Mouse (Mus musculus) heart, embryonic 16.5 days (tissue): ENCODE measurements around the gene Six6. TPM values are rescaled to one million over a fixed set of nuclear protein-coding genes. Genes with fewer than 3 reads are reported as not detected.

Experiments used
- ATAC-seq: fragments of 200-750 bp; cut with Nextera tagmentation; replicated peaks from 2 replicates; pipeline ENCODE4 v1.8.0; 2017; ENCODE audit warnings: moderate number of reproducible peaks; ENCODE audit not compliant: insufficient read depth, low FRiP score; ENCODE audit errors: extremely low read depth
- H3K27ac ChIP-seq: fragments of 300-500 bp; sonication (generic); 2 replicates; pipeline ENCODE4 v1.5.1; 2014; ENCODE audit warnings: mild to moderate bottlenecking, low read length, control low read depth, moderate library complexity
- H3K27me3 ChIP-seq: fragments of 300-500 bp; sonication (generic); 2 replicates; pipeline ENCODE4 v1.6.1; 2014; ENCODE audit warnings: low read length, mixed read lengths; ENCODE audit not compliant: control insufficient read depth, insufficient read depth
- H3K36me3 ChIP-seq: fragments of 300-500 bp; sonication (generic); 2 replicates; pipeline ENCODE4 v1.6.1; 2014; ENCODE audit not compliant: control insufficient read depth, insufficient read depth
- H3K4me1 ChIP-seq: fragments of 300-500 bp; sonication (generic); 2 replicates; pipeline ENCODE4 v1.6.1; 2014; ENCODE audit warnings: low read length, mixed read lengths; ENCODE audit not compliant: control insufficient read depth, insufficient read depth
- H3K4me2 ChIP-seq: fragments of 300-500 bp; sonication (generic); 2 replicates; pipeline ENCODE4 v1.6.1; 2014; ENCODE audit warnings: low read depth, mild to moderate bottlenecking, control low read depth, low read length
- H3K4me3 ChIP-seq: fragments of 300-500 bp; sonication (generic); 2 replicates; pipeline ENCODE4 v1.5.1; 2014; ENCODE audit warnings: mild to moderate bottlenecking, control low read depth, low read length
- H3K9ac ChIP-seq: fragments of 300-500 bp; sonication (generic); 2 replicates; pipeline ENCODE4 v1.6.1; 2014; ENCODE audit warnings: low read length, control low read depth
- H3K9me3 ChIP-seq: fragments of 300-500 bp; sonication (generic); replicated peaks from 2 replicates; pipeline ENCODE4 v1.6.1; 2016; ENCODE audit warnings: low read length; ENCODE audit not compliant: control insufficient read depth
- WGBS: fragments of 180-500 bp; shearing (Covaris S2); extraction: QIAGEN DNeasy Blood & Tissue Kit; methylation state at CpG from one replicate; pipeline ENCODE4 v1.1.7; 2014; 5-methylcytosine and 5-hydroxymethylcytosine counted together
- polyA plus RNA-seq: library from polyadenylated mRNA; unstranded; fragments of >200 nt; fragmentation: Nextera tagmentation; extraction: Ambion mirVana; gene quantifications from 2 replicates; pipeline ENCODE4 v1.2.1, GENCODE M21; 2015

The Six6 gene
- polyA plus RNA-seq, 1 experiment from 2014 or later: not detected

DNA sequence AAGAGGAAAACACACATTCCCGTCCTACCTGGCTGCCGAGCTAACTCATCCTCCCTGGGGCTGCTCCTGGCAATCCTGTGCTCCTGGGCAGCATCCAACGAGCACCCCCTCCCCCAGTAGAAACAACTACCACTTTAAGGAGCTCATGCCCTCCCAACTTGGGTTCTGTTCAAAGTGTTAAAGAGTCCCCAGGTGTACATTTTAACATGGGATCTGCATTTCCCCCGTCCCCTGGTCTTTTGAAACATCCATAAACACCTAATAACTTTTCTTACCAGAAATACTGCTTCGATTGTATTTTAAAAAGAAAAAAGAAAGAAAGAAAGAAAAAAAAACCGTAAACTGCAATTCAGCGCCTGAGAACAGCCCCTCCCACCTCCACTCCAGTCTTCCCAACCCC is 36.5 kb downstream of the Six6 start:
- H3K4me1 ChIP-seq: peaks cover 5% of the 10 kb centered on the region; the same call in 1 of the 2 replicates
- WGBS: 5% methylated on average over 7 of the region's 7 CpGs
- H3K27ac ChIP-seq: no peak overlapping the region
- H3K4me2 ChIP-seq: peak overlapping the region; percentile 76
- ATAC-seq: no peak
- H3K36me3 ChIP-seq: no peaks in the 10 kb centered on the region
- H3K4me3 ChIP-seq: peak overlapping the region; percentile 49
- H3K27me3 ChIP-seq: no peaks in the 10 kb centered on the region; the same call in 1 of the 2 replicates
- peak overlapping the region; percentile 49 for H3K9ac ChIP-seq
- H3K9me3 ChIP-seq: no peaks in the 10 kb centered on the region

DNA sequence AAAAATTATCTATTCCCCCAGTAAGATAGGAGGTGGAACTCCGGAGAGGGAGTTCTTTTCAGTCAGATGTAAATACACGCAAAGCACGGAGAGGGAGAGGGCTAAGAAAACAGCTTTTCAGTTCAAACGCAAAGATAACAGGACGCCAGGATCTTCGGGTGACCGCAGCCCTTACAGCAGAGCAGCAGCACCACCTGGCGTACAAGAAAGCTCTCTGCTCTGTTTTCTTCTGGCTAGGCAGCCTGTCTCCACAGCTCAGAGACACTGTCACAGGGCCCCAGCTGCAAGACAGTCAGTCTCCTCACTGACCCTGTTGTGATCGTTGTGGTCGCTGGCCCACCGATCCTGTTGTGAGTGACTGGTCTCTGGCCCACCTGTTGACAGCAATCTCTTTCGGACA is 37.0 kb downstream of the Six6 start:
- peak overlapping the region; percentile 76 for H3K4me2 ChIP-seq
- peak overlapping the region; percentile 49 for H3K4me3 ChIP-seq
- H3K9me3 ChIP-seq: no peaks in the 10 kb centered on the region
- no peak overlapping the region for H3K27ac ChIP-seq
- ATAC-seq: peak; percentile 79; the same call in 1 of the 2 replicates
- H3K9ac ChIP-seq: peak overlapping the region; percentile 49
- H3K27me3 ChIP-seq: no peaks in the 10 kb centered on the region; the same call in 1 of the 2 replicates
- 1% methylated on average over 12 of the region's 12 CpGs for whole genome bisulfite sequencing
- peaks cover 5% of the 10 kb centered on the region; the same call in 1 of the 2 replicates for H3K4me1 ChIP-seq
- H3K36me3 ChIP-seq: no peaks in the 10 kb centered on the region

DNA sequence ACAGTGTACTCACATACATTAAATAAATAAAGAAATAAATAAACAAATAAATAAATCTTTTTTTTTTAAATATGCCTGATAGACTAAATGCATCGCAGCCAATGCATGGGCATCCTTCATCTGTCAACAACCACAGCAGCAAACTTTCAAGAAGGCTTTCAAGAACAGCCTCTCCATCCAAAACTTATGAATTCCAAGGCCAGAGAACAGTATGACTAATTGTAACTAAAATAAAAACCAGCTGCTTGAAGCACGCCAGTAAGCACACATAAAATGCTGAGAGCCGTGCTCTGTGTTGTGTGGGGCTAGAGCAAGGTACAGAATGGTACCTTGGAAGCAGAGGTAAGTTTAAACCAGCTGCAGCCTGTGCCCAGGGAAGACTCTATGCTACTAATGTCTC is 38.2 kb downstream of the Six6 start:
- Histone ChIP-seq H3K9me3 (no peaks in the 10 kb centered on the region), H3K9ac (no peak overlapping the region), H3K27ac (no peak overlapping the region), H3K4me1 (peaks cover 8% of the 10 kb centered on the region; the same call in 1 of the 2 replicates), H3K27me3 (no peaks in the 10 kb centered on the region; the same call in 1 of the 2 replicates), H3K36me3 (no peaks in the 10 kb centered on the region), H3K4me2 (no peak overlapping the region), H3K4me3 (no peak overlapping the region)
- WGBS: 66% methylated on average over 3 of the region's 3 CpGs
- no peak for ATAC-seq

DNA sequence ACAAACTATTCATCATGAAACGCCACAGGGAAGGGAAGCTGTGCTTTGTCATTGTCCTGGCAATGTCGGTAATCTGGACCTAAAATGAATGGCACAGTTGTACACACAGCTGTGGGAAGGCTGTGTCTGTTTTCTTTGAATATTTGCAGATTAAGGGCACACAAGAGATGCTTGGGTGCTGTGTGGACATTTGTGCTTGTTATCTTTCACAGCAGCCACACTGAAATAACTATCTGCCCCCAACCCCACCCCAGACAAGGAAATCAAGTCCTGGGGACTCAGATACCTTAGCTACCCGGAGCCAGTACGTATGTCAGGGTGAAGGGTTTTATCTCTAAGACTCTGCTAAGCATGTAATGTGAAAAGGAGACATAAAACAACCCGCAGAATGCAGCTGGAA is 39.5 kb downstream of the Six6 start:
- Histone ChIP-seq H3K4me1 (peaks cover 8% of the 10 kb centered on the region; the same call in 1 of the 2 replicates), H3K4me2 (no peak overlapping the region), H3K27ac (no peak overlapping the region), H3K9me3 (no peaks in the 10 kb centered on the region; the same call in 1 of the 2 replicates), H3K9ac (no peak overlapping the region), H3K36me3 (no peaks in the 10 kb centered on the region), H3K4me3 (no peak overlapping the region), H3K27me3 (no peaks in the 10 kb centered on the region)
- ATAC-seq: no peak
- 50% methylated on average over 5 of the region's 5 CpGs for WGBS

DNA sequence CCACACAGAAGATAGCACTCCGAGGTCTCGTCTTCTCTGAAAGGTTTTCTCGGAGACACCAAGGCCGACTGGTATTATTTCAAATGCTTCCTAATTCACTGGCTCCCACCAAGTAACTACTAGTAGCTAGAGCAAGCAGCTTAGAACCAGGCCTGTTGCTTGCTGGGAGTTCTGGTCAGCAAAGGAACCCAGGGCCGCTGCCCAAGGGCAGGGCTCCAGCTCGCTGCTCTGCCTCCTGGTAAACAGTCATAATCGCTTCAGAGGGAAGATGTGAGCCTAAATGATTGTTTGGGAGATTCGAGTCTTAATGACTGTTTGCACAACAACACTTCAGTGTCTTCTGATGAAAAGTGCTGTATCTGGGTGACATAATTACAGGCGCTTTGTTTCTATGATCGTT is 42.9 kb downstream of the Six6 start:
- Histone ChIP-seq H3K27ac (peak overlapping the region; percentile 62), H3K4me2 (no peak overlapping the region), H3K27me3 (no peaks in the 10 kb centered on the region), H3K4me1 (0 out of 2 replicates have a peak, but pooled peaks cover 3% of the 10 kb centered on the region), H3K36me3 (no peaks in the 10 kb centered on the region), H3K9me3 (peaks cover 2% of the 10 kb centered on the region; the same call in 1 of the 2 replicates), H3K9ac (no peak overlapping the region), H3K4me3 (no peak overlapping the region)
- no peak for ATAC-seq
- 79% methylated on average over 10 of the region's 10 CpGs for WGBS

DNA sequence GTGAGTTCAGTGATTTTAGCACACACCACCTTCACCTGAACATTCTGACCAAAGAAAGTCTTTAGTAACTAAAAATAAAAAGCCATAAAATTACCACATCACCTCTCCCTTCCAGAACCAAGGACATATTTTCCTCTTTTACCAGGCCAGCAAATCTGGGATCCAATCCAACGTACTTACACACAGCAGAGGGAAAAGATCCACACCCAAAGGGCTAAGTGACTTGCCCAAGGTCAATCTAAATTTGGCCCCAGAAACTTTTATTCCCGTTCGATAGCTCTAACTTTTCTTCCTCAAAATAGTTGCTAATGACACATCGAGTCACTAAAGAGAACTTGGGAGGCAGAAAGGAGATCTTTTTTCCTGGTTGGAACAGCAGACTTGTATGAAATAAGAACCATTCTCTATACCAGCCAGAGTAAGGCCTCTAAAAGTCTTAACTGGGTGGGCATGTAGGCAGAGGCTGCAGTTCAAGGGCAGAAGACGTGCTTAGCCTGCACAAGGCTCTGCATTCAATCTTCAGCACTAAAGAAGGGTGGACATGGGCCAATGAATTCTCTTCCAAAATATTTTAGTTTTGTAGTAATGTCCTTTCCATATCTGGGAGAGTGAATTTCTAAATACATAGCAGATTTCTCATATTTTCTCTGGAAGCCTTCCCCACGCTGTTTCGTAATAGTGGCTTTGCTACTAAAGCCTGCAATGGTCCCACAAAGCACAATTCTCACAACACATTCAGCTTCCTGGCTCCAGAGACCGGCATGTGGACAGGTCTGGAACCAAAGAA is 43.6 kb downstream of the Six6 start:
- Histone ChIP-seq H3K9ac (no peak overlapping the region), H3K9me3 (peaks cover 2% of the 10 kb centered on the region; the same call in 1 of the 2 replicates), H3K4me2 (no peak overlapping the region), H3K36me3 (no peaks in the 10 kb centered on the region), H3K27ac (peak overlapping the region; percentile 62), H3K27me3 (no peaks in the 10 kb centered on the region), H3K4me3 (no peak overlapping the region), H3K4me1 (0 out of 2 replicates have a peak, but pooled peaks cover 3% of the 10 kb centered on the region)
- no peak for ATAC-seq
- WGBS: 48% methylated on average over 8 of the region's 8 CpGs

Other genes starting within 250 kb of the Six6 start
- gene Ppm1a, start 182.4 kb upstream of the Six6 start, polyA plus RNA-seq: 29.0 and 38.4 TPM in 2 replicates
- gene 4930447C04Rik, start 882 bp downstream of the Six6 start, polyA plus RNA-seq: 1.1 and 1.5 TPM in 2 replicates
- 2.1 and 4.5 TPM in 2 replicates for gene Six1, start 114.0 kb downstream of the Six6 start, polyA plus RNA-seq
- 1.1 and 1.3 TPM in 2 replicates for gene Six4, start 173.6 kb downstream of the Six6 start, polyA plus RNA-seq
- 20.3 and 23.2 TPM in 2 replicates for gene Mnat1, start 183.8 kb downstream of the Six6 start, polyA plus RNA-seq